Mouse (Mus musculus): ENCODE results near the gene Sumo2.
"Not testable (repeated sequence)": the region's sequence is repeated elsewhere in the genome, so short reads cannot be mapped to it uniquely, and the experiment has no call there.

Sumo2 gene

DNA sequence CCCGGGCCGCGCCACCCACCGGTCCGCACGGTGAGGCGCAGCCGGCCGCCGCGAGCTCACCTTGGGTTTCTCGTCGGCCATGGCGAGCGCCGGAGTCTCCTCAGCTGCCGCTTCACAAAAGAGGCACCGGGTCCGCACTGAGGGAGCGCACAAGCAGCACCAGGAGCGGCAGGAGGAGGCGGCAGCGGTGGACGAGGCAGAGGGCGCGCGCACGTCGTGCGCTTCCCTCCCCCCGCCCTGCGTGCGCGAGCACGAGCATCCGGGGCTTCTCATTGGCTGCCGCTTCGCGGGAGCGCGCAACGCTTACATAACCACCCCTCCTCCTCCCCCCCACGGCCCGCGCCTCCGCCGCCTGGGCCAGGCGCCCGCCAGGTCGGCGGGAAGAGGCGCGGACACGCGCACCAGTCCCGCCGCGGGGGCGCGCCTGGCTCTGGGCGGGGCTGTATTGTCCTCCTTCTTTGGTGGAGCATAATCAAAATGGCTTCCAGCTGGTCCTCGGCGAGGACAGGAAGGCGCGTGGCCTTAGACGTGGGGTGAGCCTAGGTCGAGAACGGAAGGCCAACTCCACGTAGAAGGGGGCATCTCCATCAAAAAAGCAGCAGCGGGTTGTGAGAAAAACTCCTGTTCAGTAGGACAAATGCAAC lies at the start of gene Sumo2:
Sumo2 (minus strand) TSS at position 239 of the 644 bp plus-strand sequence.
- DNase-seq = peak; percentile 99 to 100

DNA sequence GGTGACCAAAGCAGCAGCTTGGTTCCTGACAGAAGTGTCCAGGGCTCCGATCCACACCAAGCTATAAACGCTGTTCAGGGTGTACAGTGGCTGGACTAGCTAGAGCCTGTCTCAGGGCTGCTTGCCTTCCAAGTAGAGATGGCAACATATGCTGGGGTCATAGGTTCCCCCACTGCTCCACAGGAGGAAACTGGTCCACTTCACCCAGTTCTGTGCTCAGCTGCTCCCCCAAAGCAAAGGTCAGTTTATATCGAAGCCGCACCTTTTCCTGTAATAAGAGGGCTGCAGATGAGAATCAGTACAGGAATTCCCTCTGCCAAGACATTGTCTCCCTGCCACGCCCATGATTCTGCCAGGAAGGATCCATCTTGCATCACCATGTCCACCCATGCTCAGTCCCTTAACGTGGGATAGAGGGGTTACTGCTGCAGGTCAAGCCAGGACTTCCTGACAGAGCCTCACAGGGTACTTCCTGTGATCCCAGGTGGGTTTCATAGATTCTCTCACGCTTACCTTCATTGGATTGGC lies 49.6 kb upstream of the Sumo2 start:
- DNase-seq = no peak

DNA sequence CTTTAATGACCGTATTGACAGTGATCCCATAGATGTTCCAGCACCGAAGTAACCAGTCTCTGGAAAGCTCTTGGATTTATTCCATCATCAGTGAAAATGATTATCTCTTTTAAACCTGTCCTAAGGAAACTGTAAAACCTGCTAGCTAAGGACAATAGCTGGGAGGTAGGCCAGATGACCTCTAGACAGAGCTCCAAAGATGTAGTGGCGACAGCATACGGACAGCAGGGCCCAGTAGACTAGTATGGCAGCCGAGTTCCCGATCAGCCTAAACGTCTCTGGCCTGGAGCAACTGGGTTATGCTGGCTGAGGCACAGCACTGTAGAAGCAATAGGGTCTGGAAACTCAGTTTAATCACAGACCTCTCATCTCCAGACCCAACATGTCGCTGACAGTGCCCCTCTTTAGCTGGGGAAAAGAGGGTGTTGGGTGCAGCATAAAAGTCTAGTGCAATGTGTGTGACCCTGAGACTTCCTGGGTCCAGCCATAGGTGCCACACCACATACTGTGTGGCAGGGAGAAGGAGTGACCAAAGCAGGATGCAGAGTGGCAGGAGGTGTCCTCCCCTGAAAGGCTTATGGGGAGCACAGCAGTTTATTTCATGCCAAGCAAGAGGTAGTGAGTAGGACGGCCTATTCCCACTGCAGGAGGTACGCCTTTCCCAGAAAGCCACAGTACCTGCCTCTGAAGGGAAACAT lies 48.4 kb upstream of the Sumo2 start:
- no peak for DNase-seq

DNA sequence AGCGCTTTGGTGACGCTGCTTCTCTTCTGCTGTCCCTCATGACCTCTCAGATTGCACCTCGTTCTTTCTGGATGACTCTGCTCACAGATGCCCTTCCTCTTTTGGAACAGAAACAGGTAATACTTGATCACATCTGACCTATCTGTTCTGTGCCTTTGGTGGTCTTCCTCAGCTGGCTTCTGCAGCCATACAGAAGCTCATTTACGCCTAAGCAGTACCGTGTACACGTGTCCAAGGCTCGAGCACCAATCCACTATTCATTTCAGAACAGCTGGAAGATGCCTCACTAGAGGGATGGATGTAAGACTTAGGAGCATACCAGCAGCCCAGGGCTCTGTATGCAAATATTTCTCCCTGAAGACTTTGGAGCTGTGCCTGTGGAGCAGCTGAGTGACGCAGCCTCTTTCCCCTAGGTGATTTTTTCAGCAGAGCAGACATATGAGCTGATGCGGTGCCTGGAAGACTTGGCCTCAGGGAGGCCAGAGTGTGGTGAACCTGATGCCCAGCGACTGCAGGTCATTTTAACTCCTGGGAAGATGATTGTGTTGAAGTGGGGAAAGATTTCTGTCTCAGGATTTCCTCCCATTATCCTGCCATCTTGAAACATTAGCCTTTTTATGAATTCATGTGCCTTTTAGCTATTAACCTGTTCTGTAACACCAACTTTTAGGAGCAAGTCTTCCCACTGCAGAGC lies 47.0 kb upstream of the Sumo2 start:
- no peak for DNase-seq

DNA sequence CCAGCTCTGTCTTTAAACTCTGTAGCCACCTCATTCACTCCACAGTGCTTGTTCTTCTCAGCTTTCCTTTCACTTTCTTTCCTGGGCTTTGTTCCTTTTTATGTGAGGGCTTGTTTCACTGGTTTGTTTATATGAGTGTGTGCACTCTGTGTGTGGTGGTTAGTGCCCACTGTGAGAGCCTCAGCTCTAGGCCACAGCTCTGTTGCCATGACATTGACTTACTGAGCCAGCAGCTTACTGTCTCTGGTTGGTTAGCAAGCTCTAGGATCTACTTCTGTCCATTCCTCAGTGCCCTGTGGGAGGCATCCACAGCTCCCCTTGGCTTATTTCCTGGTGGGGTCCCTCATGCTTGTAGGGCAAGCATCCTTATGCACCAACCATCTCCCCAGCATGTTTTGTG lies 43.0 kb upstream of the Sumo2 start:
- no peak for DNase-seq

DNA sequence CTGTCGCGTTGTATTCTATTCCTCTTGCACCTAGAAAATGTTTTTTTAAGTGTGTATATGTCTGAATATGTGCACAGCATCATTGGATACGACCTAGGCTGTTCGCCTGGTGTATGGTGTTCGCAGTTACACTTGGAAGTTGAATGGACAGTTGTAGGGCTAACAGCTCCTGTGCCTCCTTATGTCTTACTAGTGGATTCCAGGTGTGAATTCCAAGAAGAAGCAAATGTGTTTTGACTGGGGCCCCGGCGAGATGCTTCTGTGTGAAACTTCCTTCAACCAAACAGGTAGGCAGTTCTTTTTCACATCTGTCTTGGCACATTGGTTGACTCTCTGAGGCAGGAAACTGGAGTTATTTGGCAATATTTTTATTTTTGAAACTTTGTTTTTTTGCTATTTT lies 28.9 kb upstream of the Sumo2 start:
- DNase-seq = no peak

DNA sequence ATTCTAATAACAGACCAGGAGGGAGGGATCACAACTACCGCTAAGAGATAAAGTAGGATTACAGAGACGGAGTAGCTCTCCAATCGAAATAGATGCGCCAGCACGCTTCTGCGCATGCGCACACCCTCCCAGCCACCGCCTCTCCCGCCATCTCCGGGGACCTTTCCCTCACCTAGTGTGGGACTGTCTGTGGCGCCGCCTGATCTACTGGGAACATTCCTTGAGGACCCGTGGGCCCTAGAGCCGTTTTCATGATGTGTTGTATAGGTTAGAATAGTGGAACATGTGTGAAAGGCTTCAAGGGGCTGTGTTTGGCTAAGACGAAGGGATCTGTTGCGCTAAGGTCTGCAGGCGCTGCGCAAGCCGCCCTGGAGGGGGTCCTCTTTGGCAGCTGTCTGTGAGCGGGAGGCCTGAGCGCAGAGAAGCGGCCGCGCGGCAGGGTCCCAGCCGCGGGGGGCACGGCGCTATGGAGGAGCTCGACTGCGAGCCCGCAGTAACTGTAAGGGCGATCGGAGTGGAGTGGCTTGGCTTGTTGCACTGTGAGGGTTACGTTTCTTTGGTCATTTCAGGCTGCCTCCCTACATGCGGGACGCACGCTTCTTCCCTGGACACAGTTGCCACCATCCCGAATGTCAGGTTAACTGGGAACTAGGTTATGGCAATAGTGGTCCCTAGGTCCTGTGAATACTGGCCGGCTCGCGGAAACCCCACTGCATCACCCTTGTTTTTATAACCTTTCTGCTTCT lies 28.2 kb upstream of the Sumo2 start, which contains the start of gene Nup85:
Nup85 (plus strand) TSS at position 371 of the 746 bp plus-strand sequence.
- DNase-seq = peak; percentile 99

DNA sequence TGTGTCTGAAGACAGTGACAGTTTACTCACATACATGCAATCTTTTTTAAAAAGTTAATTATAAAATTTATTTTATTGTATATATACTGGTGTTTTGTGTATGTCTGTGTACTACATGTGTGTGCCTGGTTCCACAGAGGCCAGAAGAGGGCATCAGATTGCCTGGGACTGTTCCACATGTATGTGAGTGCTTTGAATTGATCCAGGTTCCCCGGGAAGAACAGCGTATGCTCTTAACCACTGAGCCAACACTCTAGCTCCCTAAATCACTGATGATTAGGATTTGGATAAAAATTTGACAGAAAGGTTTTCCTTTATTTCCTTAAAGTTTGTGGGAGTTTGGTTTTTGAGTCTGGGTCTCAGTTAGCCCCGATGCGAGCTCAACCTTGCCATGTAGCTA lies 27.3 kb upstream of the Sumo2 start:
- peak; percentile 34 to 37 for DNase-seq

DNA sequence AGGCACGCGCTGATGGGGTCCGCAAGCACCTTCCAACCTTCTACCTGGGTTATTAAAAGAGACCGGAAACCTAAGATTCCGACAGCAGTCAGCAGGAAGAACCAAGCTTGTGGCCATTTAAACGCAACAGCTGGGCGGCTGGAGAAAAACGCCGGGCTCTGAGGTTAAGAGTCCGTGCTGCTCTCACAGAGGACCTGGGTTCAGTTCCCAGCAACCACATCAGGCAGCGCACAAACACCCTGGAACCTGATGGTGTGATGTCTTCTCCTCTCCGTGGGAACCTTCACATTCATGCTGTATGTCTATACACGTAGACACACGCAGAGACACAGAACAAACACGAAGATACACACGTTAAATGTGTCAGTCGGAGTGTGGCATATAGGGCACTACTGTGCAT lies 19.6 kb upstream of the Sumo2 start:
- DNase-seq = no peak

DNA sequence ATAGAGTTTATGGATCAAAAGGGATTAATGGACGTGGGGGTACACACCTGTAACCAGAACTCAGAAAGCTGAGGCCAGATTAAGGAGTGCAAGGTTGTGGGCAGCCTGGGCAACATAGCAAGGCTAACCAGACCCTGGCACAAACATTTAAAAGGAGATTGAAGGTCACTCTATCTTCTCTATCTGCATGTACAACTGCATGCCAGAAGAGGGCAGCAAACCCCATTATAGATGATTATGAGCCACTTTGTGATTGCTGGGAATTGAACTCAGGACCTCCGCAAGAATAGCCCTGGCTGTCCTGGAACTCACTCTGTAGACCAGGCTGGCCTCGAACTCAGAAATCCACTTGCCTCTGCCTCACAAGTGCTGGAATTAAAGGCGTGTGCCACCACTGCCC lies 16.7 kb upstream of the Sumo2 start:
- peak; percentile 23 to 25 for DNase-seq

DNA sequence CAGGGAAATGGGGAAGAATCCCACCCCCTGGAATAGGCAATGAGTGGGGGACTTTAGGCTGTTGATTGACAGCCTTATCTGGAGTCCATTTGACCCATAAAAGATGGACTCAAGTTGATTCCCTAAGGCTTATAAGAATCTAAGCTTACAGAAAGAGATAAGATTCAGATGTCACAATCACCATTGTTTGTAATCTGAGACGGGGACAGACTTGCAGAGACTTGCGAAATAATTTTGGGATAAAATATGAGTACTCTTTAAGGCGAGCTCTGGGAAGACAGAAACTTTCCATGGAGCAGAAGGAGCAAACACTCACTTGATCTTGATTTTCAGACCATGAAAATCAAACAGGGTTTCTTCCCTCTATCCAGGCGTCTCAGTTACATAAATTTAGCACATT lies 7.5 kb upstream of the Sumo2 start:
- no peak for DNase-seq

DNA sequence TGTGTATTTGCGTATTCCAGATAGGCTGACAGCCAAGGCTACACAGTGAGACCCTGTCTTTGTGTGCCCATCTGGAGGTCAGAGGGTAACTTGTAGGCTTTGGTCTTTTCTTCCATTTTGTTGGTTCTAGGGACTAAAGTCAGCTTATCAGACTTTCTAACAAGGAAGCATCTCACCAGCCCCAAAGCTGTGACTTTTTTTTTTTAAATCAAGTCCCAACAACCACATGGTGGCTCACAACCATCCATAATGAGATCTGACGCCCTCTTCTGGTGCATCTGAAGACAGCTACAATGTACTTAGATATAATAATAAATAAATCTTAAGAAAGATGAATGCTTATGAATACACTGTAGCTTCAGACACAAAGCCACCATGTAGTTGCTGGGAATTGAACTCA lies 2.0 kb upstream of the Sumo2 start:
- DNase-seq = no peak

DNA sequence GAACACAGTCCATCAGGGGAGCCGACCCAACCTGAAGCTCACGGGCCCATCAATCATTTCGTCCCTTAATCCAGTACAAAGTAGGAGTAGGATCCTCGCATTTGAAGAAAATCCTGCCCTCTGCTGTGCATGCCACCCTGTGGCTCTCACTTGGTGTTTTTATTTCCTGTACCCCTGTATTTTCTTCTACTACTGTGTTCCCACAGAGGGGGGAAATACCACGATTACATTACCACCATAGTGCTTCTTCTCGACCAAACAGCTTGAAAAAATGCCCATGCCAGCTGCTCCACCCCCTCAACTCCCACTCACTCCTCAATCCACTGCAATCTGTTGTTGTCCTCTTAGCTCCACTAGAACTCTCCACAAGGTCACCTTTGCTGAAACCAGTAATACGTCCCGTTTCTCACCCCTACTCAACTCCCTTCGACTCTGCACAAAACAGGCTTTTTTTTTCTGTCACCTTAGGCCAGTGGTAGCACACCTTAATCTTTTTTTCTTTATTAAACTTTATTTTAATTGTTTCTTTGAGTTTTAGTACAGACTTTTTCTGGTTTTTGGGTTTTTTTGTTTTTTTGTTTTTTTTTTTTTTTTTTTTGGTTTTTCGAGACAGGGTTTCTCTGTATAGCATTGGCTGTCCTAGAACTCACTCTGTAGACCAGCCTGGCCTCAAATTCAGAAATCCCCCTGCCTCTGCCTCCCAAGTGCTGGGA lies 936 bp upstream of the Sumo2 start:
- peak; percentile 35 to 49 for DNase-seq

DNA sequence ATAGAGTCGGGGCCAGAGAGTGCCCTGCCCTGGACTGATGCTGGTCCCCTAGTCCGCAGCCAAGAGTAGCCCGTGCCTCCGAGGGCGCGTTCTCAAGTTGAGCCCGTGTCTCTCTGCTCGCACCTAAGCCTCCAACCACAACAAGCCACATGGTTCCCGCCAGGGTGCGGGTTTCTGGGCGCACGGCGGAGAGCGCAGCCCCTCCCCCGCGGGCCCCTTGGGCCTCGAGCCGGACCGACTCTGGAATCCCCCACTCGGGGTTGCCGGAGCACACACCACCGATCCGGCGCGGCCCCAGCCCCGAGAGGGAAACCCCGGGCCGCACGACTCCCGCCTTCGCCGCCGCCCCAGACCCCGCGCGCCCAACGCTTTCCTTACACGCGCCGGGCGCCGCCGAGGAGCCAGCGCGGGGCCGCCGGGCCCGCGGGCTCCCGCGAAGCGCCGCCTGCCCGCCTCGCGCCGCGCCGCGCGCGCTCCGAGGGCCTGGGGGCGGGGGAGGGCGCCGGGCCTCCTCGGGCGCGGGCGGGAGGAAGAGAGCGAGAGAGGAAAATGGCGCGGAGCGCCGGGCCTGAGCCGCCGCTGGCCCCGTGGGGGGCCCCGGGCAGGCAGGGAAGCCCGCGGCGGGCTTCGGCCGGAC lies 557 bp downstream of the Sumo2 start:
- DNase-seq = peak; percentile 81 to 82

DNA sequence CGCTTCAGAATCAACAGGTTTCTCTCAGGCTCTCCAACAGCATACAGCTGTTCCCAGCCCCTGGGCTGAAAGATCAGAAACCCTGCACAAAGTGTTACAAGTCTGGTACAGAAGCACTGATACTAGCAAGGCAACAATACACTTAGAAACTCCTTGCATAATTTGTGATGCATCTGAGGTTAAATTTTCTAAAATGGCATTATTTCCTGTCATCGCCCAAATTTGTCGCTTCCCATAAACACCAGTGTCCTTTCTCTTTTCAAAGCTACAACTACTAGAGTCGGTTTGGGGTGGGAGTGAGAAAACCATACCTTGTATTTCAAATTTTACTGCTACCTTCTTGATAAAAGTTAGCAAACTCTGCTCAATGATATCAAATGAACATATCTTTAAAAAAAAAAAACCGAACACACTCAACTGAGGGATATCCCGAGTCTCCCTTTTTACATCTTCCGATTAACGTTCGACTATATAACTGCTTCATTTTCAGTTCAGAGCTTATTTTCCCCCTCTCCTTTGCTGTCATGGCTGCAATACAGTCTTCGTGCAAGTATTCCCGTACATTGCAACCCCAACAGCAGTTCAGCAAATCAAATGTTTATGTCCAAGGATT lies 1.2 kb downstream of the Sumo2 start:
- no peak for DNase-seq

DNA sequence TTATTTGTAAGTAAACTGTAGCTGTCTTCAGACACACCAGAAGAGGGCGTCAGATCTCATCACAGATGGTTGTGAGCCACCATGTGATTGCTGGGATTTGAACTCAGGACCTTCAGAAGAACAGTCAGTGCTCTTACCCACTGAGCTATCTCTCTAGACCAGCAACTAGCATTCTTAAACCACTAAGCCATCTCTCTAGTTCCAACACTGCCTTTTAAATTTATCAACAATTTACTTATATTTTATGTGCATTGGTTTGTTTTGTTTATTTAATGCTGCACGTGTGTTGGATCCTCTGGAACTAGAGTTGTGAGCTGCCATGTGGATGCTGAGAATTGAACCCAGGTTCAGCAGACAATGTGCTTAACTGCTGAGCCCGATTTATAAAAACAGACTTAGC lies 9.6 kb downstream of the Sumo2 start:
- DNase-seq = not testable (repeated sequence)

DNA sequence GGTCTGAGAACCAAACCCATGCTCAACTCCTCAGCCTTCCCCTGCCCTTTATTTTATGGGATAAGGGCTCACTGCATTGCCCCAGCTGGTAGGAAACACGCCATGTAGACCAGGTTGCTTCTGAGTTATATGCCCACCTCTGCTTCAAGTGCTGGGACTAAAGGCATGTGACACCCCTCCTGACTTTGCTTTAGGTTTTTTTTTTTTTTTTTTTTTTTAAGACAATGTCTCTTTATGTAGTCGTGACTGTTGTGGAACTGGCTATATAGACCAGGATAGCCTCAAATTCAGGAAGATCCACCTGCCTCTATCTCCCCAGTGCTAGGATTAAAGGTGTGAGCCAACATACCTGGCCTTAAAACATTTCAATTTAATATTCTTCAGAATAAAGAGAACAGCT lies 13.4 kb downstream of the Sumo2 start:
- no peak for DNase-seq

DNA sequence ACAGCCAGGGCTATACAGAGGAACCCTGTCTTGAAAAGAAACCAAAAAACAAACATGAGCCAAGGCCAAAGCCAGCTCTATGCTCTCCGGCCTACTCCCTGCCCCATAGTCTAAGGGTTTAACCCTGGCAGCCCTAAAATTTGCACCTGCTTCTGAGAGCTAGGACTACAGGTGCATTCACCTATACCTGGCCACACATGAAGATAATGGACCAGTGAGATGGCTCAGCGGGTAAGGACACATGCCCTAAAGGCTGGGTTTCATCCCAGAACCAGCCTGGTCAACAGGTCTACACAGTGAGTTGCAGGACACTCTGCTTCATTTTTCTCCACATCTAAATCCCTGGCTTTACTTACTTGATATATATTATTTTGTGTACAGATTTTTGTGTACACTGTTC lies 13.8 kb downstream of the Sumo2 start:
- no peak for DNase-seq

DNA sequence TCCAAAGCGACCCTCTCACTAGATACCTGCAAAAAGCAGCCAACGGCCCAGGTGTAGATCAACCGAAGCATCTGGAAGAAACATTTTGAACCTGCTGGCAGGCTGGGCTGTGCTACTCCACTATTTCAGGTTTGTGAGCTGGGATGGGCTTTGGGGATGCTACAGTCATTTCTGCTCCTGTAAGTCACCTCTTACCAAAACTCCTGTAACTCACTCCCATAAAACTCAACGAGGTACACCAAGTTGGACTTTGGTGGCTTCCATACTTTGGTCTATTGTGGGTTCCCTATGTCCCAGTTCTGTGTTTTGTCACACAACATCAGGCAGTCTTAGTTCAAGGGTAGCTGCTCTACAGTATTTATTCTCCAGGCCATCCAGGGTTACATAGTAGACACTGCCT lies 15.0 kb downstream of the Sumo2 start:
- DNase-seq = no peak

DNA sequence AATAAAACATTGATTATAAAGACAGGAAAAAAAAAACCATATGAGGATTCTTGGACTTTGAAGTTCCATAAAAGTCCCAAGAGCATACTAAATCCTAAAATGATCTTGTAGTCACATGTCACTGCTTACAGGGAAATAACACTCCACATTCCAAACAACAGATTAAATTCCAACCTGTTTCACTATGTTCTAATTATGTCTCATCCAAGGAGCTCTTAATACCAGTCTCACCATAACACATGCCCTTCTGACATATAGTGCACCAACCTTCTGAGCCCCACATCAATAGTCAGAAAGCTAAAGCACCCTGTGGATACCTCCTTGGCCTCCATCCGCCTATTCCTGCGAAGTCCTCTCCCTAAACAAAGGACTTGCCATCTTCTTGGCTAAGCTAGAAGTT lies 15.9 kb downstream of the Sumo2 start:
- DNase-seq = no peak

DNA sequence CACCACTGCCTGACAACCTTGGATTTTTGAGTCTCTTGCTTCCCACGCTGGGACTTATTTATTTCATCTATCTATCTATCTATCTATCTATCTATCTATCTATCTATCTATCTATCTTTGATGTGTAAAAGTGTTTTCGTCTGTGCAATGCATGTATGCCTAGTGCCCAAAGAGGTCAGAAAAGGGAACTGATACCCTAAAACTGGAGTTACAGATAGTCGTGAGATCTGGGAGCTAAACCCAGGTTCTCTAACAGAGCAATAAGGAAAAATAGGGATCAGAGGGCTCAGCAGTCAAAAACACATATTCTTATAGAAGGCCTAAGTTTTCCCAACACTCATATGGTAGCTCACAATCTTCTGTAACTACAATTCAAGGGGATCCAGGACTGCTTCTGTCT lies 16.5 kb downstream of the Sumo2 start:
- no peak for DNase-seq

Data from cerebellum, postnatal 10 days (tissue).